Mouse (Mus musculus) small intestine, adult 2 months (tissue): Measurements from ENCODE around the gene Wwc2.

Source experiments
- CTCF ChIP-seq: fragments of 200-500 bp; IDR thresholded peaks from 2 replicates; pipeline ENCODE4 v1.5.1; 2012; ENCODE audit warnings: low read depth, mild to moderate bottlenecking, control low read depth, inconsistent platforms, low read length, moderate library complexity, mixed read lengths; ENCODE audit not compliant: insufficient replicate concordance, insufficient read length; ENCODE audit errors: extremely low read depth
- POLR2A ChIP-seq: fragments of 200-500 bp; IDR thresholded peaks from 2 replicates; pipeline ENCODE4 v1.6.1; 2012; ENCODE audit warnings: low read depth, mild to moderate bottlenecking, control low read depth, inconsistent platforms, low read length, moderate library complexity

DNA sequence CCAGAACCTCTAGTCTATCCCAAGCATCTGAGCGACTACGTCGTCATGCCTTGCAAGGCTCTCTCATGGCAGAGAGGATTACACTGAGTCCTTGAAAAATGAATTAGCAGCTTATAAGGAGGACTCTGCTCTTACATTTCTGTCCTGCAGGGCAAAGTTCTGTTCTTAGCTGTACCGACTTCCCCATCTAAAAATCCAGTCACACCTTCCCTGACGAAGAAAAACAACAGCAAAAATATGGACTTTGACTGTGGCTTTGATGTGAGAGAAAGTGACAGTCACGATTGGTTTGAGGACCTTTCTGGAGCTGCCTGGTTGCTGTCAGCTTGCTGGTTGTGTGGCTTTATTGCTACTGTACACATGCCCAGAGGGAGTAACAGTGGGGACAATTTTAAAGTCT lies 211.1 kb downstream of the Wwc2 start:
- TF ChIP-seq POLR2A (no peak), CTCF (no peak)
